Mouse (Mus musculus) heart, adult 2 months (tissue): ENCODE data around the gene Pla2g12b.
A peak's percentile ranks its signal among the peaks of the same experiment; 100 is the strongest.

Experiments used
- CTCF ChIP-seq: fragments of 200-600 bp; IDR thresholded peaks from 2 replicates; pipeline ENCODE4 v1.8.1; 2022; ENCODE audit warnings: antibody characterized with exemption, mild to moderate bottlenecking, moderate library complexity
- EP300 ChIP-seq: fragments of 200-500 bp; IDR thresholded peaks from 2 replicates; pipeline ENCODE4 v1.6.1; 2011; ENCODE audit warnings: low read depth, low read length, control low read depth; ENCODE audit not compliant: insufficient read depth
- POLR2A ChIP-seq: fragments of 200-500 bp; IDR thresholded peaks from 2 replicates; pipeline ENCODE4 v1.6.1; 2011; ENCODE audit warnings: mild to moderate bottlenecking, low read depth, low read length, control low read depth; ENCODE audit not compliant: insufficient read depth

- TF ChIP-seq CTCF (no peak), POLR2A (no peak), EP300 (peak; percentile 44; the same call in 1 of the 2 replicates)
These were observed 36.1 kb downstream of the Pla2g12b start for GRCm38 (mm10) chr10:59439508-59439931.
